Mouse (Mus musculus) C2C12 (cell line): ENCODE results near the gene Sycn. TPM values are rescaled to one million over a fixed set of nuclear protein-coding genes. Genes with fewer than 3 reads are reported as not detected.

Experiments
- H3K27me3 ChIP-seq: one replicate; pipeline ENCODE4 v1.6.1; 2011; ENCODE audit not compliant: control insufficient read depth, insufficient read depth, insufficient read length
- H3K36me3 ChIP-seq: one replicate; pipeline ENCODE4 v1.6.1; 2011; ENCODE audit not compliant: control insufficient read depth, insufficient read depth
- H3K4me3 ChIP-seq: one replicate; pipeline ENCODE4 v1.5.1; 2011; ENCODE audit warnings: mild to moderate bottlenecking, control low read depth; ENCODE audit not compliant: poor library complexity, insufficient read depth, severe bottlenecking
- H3K79me2 ChIP-seq: one replicate; pipeline ENCODE4 v1.6.1; 2011; ENCODE audit not compliant: control insufficient read depth, insufficient read depth
- H3K79me3 ChIP-seq: one replicate; pipeline ENCODE4 v1.6.1; 2011; ENCODE audit warnings: low read depth, control low read depth
- H3ac ChIP-seq: one replicate; pipeline ENCODE3; 2011; ENCODE audit warnings: low read depth; ENCODE audit not compliant: control insufficient read depth, insufficient read length
- CEBPB ChIP-seq: IDR thresholded peaks from one replicate; pipeline ENCODE4 v1.6.1; 2011; ENCODE audit warnings: low read depth, mild to moderate bottlenecking, control low read depth, moderate library complexity
- CTCF ChIP-seq: IDR thresholded peaks from one replicate; pipeline ENCODE4 v1.5.1; 2011; ENCODE audit not compliant: control insufficient read depth, insufficient read depth, insufficient read length
- FOSL1 ChIP-seq: IDR thresholded peaks from one replicate; pipeline ENCODE4 v1.8.0; 2011; ENCODE audit warnings: mild to moderate bottlenecking, low read length; ENCODE audit not compliant: poor library complexity, insufficient read depth, severe bottlenecking
- MAX ChIP-seq: IDR thresholded peaks from one replicate; pipeline ENCODE4 v1.6.1; 2011; ENCODE audit warnings: mild to moderate bottlenecking, control low read depth
- MYOD1 ChIP-seq: IDR thresholded peaks from one replicate; pipeline ENCODE4 v1.6.1; 2011; ENCODE audit warnings: low read depth; ENCODE audit not compliant: control insufficient read depth, insufficient read length
- MYOG ChIP-seq: IDR thresholded peaks from one replicate; pipeline ENCODE4 v1.6.1; 2011; ENCODE audit not compliant: control insufficient read depth, insufficient read length; ENCODE audit errors: extremely low read depth
- USF1 ChIP-seq: IDR thresholded peaks from one replicate; pipeline ENCODE4 v1.6.1; 2011; ENCODE audit warnings: low read depth, mild to moderate bottlenecking, control low read depth, moderate library complexity
- polyA plus RNA-seq: library from polyadenylated mRNA; unstranded; fragments of >200 nt; fragmentation: generic; extraction: Trizol; gene quantifications from one replicate; pipeline ENCODE4 v1.2.1, GENCODE M21; 2012; ENCODE audit warnings: missing spikeins

The Sycn gene
- polyA plus RNA-seq, 1 experiment = not detected

DNA sequence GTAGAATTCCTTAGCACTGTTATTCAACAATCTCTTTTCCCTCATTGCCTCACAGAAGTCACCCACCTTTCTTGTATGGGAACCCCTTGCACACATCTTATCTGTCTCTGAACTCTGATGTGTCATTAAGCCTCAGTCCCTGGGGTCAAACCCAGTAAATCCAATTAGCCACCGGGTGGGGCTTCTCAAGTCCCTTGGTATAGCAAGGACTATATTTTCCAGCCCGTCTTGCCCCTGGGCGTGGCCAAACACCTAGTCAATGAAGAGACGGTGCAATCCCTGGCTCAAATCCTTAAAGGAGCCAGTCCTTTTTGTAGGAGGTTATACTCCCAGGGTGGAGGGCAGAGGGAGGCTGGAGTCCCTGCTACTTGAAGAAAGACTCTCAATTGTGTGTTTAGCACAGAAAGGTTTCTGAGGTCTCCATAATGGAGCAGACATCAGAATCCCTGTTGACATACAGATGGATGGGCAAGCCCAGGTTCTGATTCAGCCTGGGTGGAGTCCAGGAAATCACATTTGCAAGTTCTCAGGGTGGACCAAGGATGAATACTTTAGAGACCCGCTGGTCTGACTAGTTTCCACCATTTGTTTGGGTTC lies 15.4 kb downstream of the Sycn start:
- no peaks in the 10 kb centered on the region for H3K79me3 ChIP-seq
- no peaks in the 10 kb centered on the region for H3K79me2 ChIP-seq
- no peak for TF ChIP-seq MYOG
- no peak for TF ChIP-seq MAX
- no peak for TF ChIP-seq CEBPB
- TF ChIP-seq MYOD1 = no peak
- no peak for TF ChIP-seq USF1
- no peak for TF ChIP-seq CTCF
- TF ChIP-seq FOSL1 = no peak
- H3K27me3 ChIP-seq = no peaks in the 10 kb centered on the region
- H3K36me3 ChIP-seq = no peaks in the 10 kb centered on the region
- no peak overlapping the region for H3K4me3 ChIP-seq
- H3ac ChIP-seq = no peak overlapping the region

DNA sequence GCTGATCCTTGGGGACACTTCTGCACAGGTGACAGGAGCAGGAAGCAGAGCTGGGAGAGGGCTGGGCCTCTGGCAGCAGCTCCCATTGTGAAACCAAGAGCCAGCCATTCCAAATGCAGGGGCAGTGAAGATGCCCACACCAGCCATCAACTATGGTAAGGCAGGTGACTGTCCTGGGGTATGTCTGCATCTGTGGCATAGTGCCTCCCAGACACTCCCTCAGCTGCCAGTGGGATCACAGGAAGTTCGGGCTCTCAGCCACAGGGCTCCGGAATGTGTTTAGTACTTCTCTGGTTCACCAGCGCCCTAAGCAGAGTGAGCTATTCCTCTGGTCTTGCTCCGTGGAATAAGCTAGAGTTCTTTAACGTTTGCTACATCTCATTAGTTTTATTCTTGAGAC lies 16.4 kb downstream of the Sycn start:
- no peak for TF ChIP-seq CTCF
- no peak for TF ChIP-seq MAX
- TF ChIP-seq MYOD1 = no peak
- no peak for TF ChIP-seq CEBPB
- TF ChIP-seq MYOG = no peak
- no peak for TF ChIP-seq FOSL1
- TF ChIP-seq USF1 = no peak
- no peaks in the 10 kb centered on the region for H3K79me3 ChIP-seq
- H3K36me3 ChIP-seq = no peaks in the 10 kb centered on the region
- no peak overlapping the region for H3K4me3 ChIP-seq
- H3K79me2 ChIP-seq = no peaks in the 10 kb centered on the region
- H3K27me3 ChIP-seq = no peaks in the 10 kb centered on the region
- no peak overlapping the region for H3ac ChIP-seq

- H3K4me3 ChIP-seq = no peak overlapping the region
- H3K36me3 ChIP-seq = no peaks in the 10 kb centered on the region
- no peaks in the 10 kb centered on the region for H3K79me3 ChIP-seq
- TF ChIP-seq USF1 (no peak), MYOD1 (peak; percentile 65)
- H3K27me3 ChIP-seq = no peaks in the 10 kb centered on the region
- no peaks in the 10 kb centered on the region for H3K79me2 ChIP-seq
- no peak overlapping the region for H3ac ChIP-seq
Observed at GRCm38 (mm10) chr7:28557708-28558107, 17.0 kb downstream of the Sycn start.

DNA sequence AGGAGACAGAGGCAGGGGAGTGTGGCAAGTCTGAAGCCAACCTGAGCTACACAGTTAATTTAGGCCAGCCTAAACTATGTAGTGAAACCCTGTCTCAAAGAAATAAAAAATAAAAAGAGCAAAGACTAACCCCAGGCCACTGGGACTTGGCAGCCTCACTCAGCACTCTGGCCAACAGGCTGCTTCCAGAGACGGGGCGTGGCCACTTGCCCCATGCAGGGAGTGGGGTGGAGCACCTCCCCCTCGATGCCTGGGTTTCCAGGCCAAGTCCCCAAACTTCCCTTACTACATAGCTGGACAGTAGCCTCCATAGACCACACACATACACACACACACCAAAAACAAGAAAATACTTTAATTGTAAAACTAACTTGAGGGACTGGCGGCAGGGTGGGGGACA lies 17.8 kb downstream of the Sycn start:
- no peaks in the 10 kb centered on the region for H3K79me3 ChIP-seq
- no peak for TF ChIP-seq CTCF
- TF ChIP-seq USF1 = no peak
- TF ChIP-seq FOSL1 = no peak
- TF ChIP-seq MYOD1 = no peak
- no peak for TF ChIP-seq MYOG
- TF ChIP-seq MAX = no peak
- TF ChIP-seq CEBPB = no peak
- no peak overlapping the region for H3K4me3 ChIP-seq
- no peaks in the 10 kb centered on the region for H3K27me3 ChIP-seq
- no peaks in the 10 kb centered on the region for H3K36me3 ChIP-seq
- H3K79me2 ChIP-seq = no peaks in the 10 kb centered on the region
- no peak overlapping the region for H3ac ChIP-seq

DNA sequence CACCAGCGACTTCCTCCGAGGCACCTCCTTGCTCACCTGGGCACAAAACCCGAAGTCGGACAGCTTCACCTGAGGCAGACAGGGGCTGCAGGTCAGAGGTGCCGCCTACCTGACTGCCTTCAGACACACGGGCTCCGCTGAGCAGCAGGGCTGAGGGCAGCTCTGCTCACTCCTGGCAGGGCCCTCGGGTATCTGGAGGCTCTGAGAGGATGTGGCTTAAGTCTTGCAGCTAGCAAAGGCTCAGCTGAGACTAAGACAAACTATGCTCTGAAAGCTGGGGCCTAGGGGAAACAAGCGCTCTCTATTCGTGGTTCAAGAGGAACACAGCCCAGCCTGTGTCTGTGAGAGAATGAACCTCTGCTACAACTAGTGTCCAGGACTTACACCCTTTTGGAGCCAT lies 20.2 kb downstream of the Sycn start:
- Histone ChIP-seq H3K36me3 (peaks cover 6% of the 10 kb centered on the region), H3K79me2 (no peaks in the 10 kb centered on the region), H3K79me3 (no peaks in the 10 kb centered on the region), H3K4me3 (no peak overlapping the region), H3K27me3 (no peaks in the 10 kb centered on the region), H3ac (no peak overlapping the region)
- TF ChIP-seq MAX = no peak
- no peak for TF ChIP-seq MYOG
- TF ChIP-seq CTCF = no peak
- no peak for TF ChIP-seq USF1
- TF ChIP-seq FOSL1 = no peak

- Histone ChIP-seq H3ac (no peak overlapping the region), H3K79me3 (no peaks in the 10 kb centered on the region), H3K27me3 (no peaks in the 10 kb centered on the region), H3K36me3 (peaks cover 12% of the 10 kb centered on the region), H3K4me3 (no peak overlapping the region), H3K79me2 (no peaks in the 10 kb centered on the region)
- TF ChIP-seq CTCF = no peak
- no peak for TF ChIP-seq MYOG
- TF ChIP-seq CEBPB = no peak
- TF ChIP-seq MAX = no peak
- TF ChIP-seq MYOD1 = no peak
- no peak for TF ChIP-seq FOSL1
- no peak for TF ChIP-seq USF1
Observed at GRCm38 (mm10) chr7:28561967-28562366, 21.3 kb downstream of the Sycn start.
